Comparison of ENCODE assay signal across 28 mouse cellular contexts in genomic region chr2:141578206-141578605, GRCm38 (mm10).
"Had no signal": no experiment of that assay in that cellular context is flagged by ENCODE, and none has a peak within 500 bp of the region (broad histone marks: within the 10 kb centered on the region; RNA-seq: fewer than 3 reads in every experiment).

No protein-coding gene starts in this region.

- H3K4me3 ChIP-seq: limb, embryonic 10.5 days; limb, embryonic 12.5 days; limb, embryonic 13.5 days; limb, embryonic 15.5 days; liver, embryonic 12.5 days; liver, embryonic 13.5 days; liver, embryonic 15.5 days; lung, embryonic 15.5 days; megakaryocyte, embryonic 14.5 days; midbrain, embryonic 10.5 days; midbrain, embryonic 12.5 days; midbrain, embryonic 13.5 days; midbrain, embryonic 15.5 days; myocyte; neural tube, embryonic 12.5 days had no signal

- H3K27ac ChIP-seq: limb, embryonic 10.5 days; limb, embryonic 12.5 days; limb, embryonic 13.5 days; limb, embryonic 15.5 days; liver, embryonic 12.5 days; liver, embryonic 13.5 days; liver, embryonic 14.5 days; liver, embryonic 15.5 days; lung, embryonic 15.5 days; macrophage; midbrain, embryonic 10.5 days; midbrain, embryonic 12.5 days; midbrain, embryonic 13.5 days; midbrain, embryonic 15.5 days; neural tube, embryonic 12.5 days had no signal

- H3K36me3 ChIP-seq: limb, embryonic 10.5 days; limb, embryonic 12.5 days; limb, embryonic 13.5 days; limb, embryonic 15.5 days; liver, embryonic 12.5 days; liver, embryonic 13.5 days; liver, embryonic 15.5 days; lung, embryonic 15.5 days; midbrain, embryonic 10.5 days; midbrain, embryonic 12.5 days; midbrain, embryonic 13.5 days; midbrain, embryonic 15.5 days; neural tube, embryonic 12.5 days had no signal

- DNase-seq: left cerebral cortex, postnatal 4 days; liver; liver, embryonic 13.5 days; liver, postnatal 0 days; lung, adult 18-20 months; lung, adult 2 months; lung, embryonic 14.5 days; lung, postnatal 10 days; lung, postnatal 14 days; lung, postnatal 36 days; lung, postnatal 4 days; midbrain, embryonic 14.5 days had no signal

- H3K4me1 ChIP-seq: liver, embryonic 12.5 days; liver, embryonic 13.5 days; liver, embryonic 15.5 days; lung, embryonic 15.5 days; megakaryocyte, embryonic 14.5 days had no signal

- H3K9ac ChIP-seq: limb, embryonic 12.5 days; limb, embryonic 13.5 days; limb, embryonic 15.5 days; liver, embryonic 12.5 days; liver, embryonic 13.5 days; liver, embryonic 14.5 days; liver, embryonic 15.5 days; liver, postnatal 0 days; lung, embryonic 14.5 days; lung, embryonic 15.5 days; midbrain, embryonic 12.5 days; midbrain, embryonic 13.5 days; midbrain, embryonic 15.5 days; neural tube, embryonic 12.5 days had no signal

- H3K9me3 ChIP-seq: limb, embryonic 10.5 days; limb, embryonic 13.5 days; limb, embryonic 15.5 days; liver, embryonic 12.5 days; liver, embryonic 13.5 days; liver, embryonic 15.5 days; lung, embryonic 15.5 days; megakaryocyte, embryonic 14.5 days; midbrain, embryonic 10.5 days; midbrain, embryonic 12.5 days; midbrain, embryonic 13.5 days; midbrain, embryonic 15.5 days; neural tube, embryonic 12.5 days had no signal
